Mouse (Mus musculus) ES-Bruce4 (cell line): Measurements from ENCODE around the gene Slc37a1.

Source experiments
- CTCF ChIP-seq: IDR thresholded peaks from one replicate; pipeline ENCODE4 v1.8.1; 2011; ENCODE audit warnings: low read depth, low read length
- POLR2A ChIP-seq: IDR thresholded peaks from one replicate; pipeline ENCODE4 v1.8.1; 2011; ENCODE audit warnings: low read length; ENCODE audit not compliant: insufficient read depth

GRCm38 (mm10) chr17:31322446-31322845 lies 35.9 kb downstream of the Slc37a1 start:
- TF ChIP-seq CTCF, result no peak
- TF ChIP-seq POLR2A, result no peak
